Mouse (Mus musculus) stomach, embryonic 16.5 days (tissue): Measurements from ENCODE around the gene Tmem53. TPM values are rescaled to one million over a fixed set of nuclear protein-coding genes. Genes with fewer than 3 reads are reported as not detected.

ENCODE experiments used
- ATAC-seq: fragments of 200-750 bp; cut with Nextera tagmentation; 2 replicates; pipeline ENCODE4 v1.8.0; 2017; ENCODE audit warnings: moderate number of reproducible peaks, moderate TSS enrichment; ENCODE audit not compliant: insufficient read depth, low FRiP score
- H3K27ac ChIP-seq: fragments of 300-500 bp; sonication (generic); 2 replicates; pipeline ENCODE4 v1.5.1; 2014; ENCODE audit warnings: low read length
- H3K27me3 ChIP-seq: fragments of 300-500 bp; sonication (generic); 2 replicates; pipeline ENCODE4 v1.6.1; 2014; ENCODE audit warnings: low read length, control low read depth, mixed read lengths; ENCODE audit not compliant: control insufficient read depth, insufficient read depth
- H3K36me3 ChIP-seq: fragments of 300-500 bp; sonication (generic); 2 replicates; pipeline ENCODE4 v1.6.1; 2014; ENCODE audit warnings: low read length; ENCODE audit not compliant: control insufficient read depth, insufficient read depth
- H3K4me1 ChIP-seq: fragments of 300-500 bp; sonication (generic); 2 replicates; pipeline ENCODE4 v1.6.1; 2014; ENCODE audit warnings: low read length, control low read depth, mixed read lengths; ENCODE audit not compliant: control insufficient read depth, insufficient read depth
- H3K4me2 ChIP-seq: fragments of 300-500 bp; sonication (generic); 2 replicates; pipeline ENCODE4 v1.6.1; 2014; ENCODE audit warnings: low read depth, low read length, mixed read lengths
- H3K4me3 ChIP-seq: fragments of 300-500 bp; sonication (generic); replicated peaks from 2 replicates; pipeline ENCODE4 v1.5.1; 2014; ENCODE audit warnings: mild to moderate bottlenecking, low read length
- H3K9ac ChIP-seq: fragments of 300-500 bp; sonication (generic); 2 replicates; pipeline ENCODE4 v1.6.1; 2014; ENCODE audit warnings: low read length
- H3K9me3 ChIP-seq: fragments of 300-500 bp; sonication (generic); replicated peaks from 2 replicates; pipeline ENCODE4 v1.6.1; 2016; ENCODE audit warnings: low read length, control low read depth; ENCODE audit not compliant: control insufficient read depth
- whole genome bisulfite sequencing: fragments of 180-500 bp; shearing (Covaris S2); extraction: QIAGEN DNeasy Blood & Tissue Kit; methylation state at CpG from one replicate; pipeline ENCODE4 v1.1.7; 2014; 5-methylcytosine and 5-hydroxymethylcytosine counted together
- polyA plus RNA-seq: library from polyadenylated mRNA; unstranded; fragments of >200 nt; fragmentation: Nextera tagmentation; extraction: Ambion mirVana; gene quantifications from 2 replicates; pipeline ENCODE4 v1.2.1, GENCODE M21; 2015

Gene Tmem53
- polyA plus RNA-seq, 1 experiment from 2014 or later = 14.2 TPM

GRCm38 (mm10) chr4:117220741-117221515 is 30.8 kb upstream of the Tmem53 start:
- WGBS = 77% methylated on average over 9 of the region's 9 CpGs
- no peak overlapping the region for H3K27ac ChIP-seq
- H3K9ac ChIP-seq = no peak overlapping the region
- H3K9me3 ChIP-seq = no peaks in the 10 kb centered on the region
- H3K4me3 ChIP-seq = no peak overlapping the region
- no peak for ATAC-seq
- H3K4me2 ChIP-seq = no peak overlapping the region
- H3K27me3 ChIP-seq = no peaks in the 10 kb centered on the region
- no peaks in the 10 kb centered on the region for H3K36me3 ChIP-seq
- peaks cover 4% of the 10 kb centered on the region; the same call in 1 of the 2 replicates for H3K4me1 ChIP-seq

- Histone ChIP-seq H3K4me3 (no peak overlapping the region), H3K9ac (no peak overlapping the region), H3K4me2 (no peak overlapping the region), H3K27me3 (no peaks in the 10 kb centered on the region), H3K4me1 (peaks cover 4% of the 10 kb centered on the region; the same call in 1 of the 2 replicates), H3K9me3 (no peaks in the 10 kb centered on the region), H3K36me3 (no peaks in the 10 kb centered on the region), H3K27ac (no peak overlapping the region)
- ATAC-seq = no peak
- WGBS = 84% methylated on average over 9 of the region's 9 CpGs
These were observed 29.9 kb upstream of the Tmem53 start for GRCm38 (mm10) chr4:117221836-117222235.

- no peak overlapping the region for H3K4me3 ChIP-seq
- no peak for ATAC-seq
- H3K4me2 ChIP-seq = no peak overlapping the region
- H3K36me3 ChIP-seq = no peaks in the 10 kb centered on the region
- H3K27me3 ChIP-seq = no peaks in the 10 kb centered on the region
- H3K27ac ChIP-seq = no peak overlapping the region
- H3K4me1 ChIP-seq = peaks cover 4% of the 10 kb centered on the region; the same call in 1 of the 2 replicates
- no peaks in the 10 kb centered on the region for H3K9me3 ChIP-seq
- no peak overlapping the region for H3K9ac ChIP-seq
- WGBS = 36% methylated on average over 5 of the region's 5 CpGs
These were observed 28.8 kb upstream of the Tmem53 start for GRCm38 (mm10) chr4:117223001-117223400.

- Histone ChIP-seq H3K4me1 (no peaks in the 10 kb centered on the region), H3K9ac (no peak overlapping the region), H3K27ac (no peak overlapping the region), H3K4me3 (no peak overlapping the region), H3K9me3 (no peaks in the 10 kb centered on the region), H3K27me3 (no peaks in the 10 kb centered on the region), H3K36me3 (no peaks in the 10 kb centered on the region), H3K4me2 (no peak overlapping the region)
- 64% methylated on average over 8 of the region's 8 CpGs for WGBS
- ATAC-seq = no peak
These were observed 27.6 kb upstream of the Tmem53 start for GRCm38 (mm10) chr4:117224122-117224521.

- no peaks in the 10 kb centered on the region for H3K27me3 ChIP-seq
- H3K4me3 ChIP-seq = no peak overlapping the region
- no peaks in the 10 kb centered on the region for H3K36me3 ChIP-seq
- no peaks in the 10 kb centered on the region for H3K9me3 ChIP-seq
- no peak overlapping the region for H3K27ac ChIP-seq
- no peak for ATAC-seq
- no peaks in the 10 kb centered on the region for H3K4me1 ChIP-seq
- H3K4me2 ChIP-seq = no peak overlapping the region
- no peak overlapping the region for H3K9ac ChIP-seq
These were observed 26.5 kb upstream of the Tmem53 start for GRCm38 (mm10) chr4:117225250-117225649.

- no peak overlapping the region for H3K4me3 ChIP-seq
- no peaks in the 10 kb centered on the region for H3K27me3 ChIP-seq
- no peak overlapping the region for H3K4me2 ChIP-seq
- H3K27ac ChIP-seq = no peak overlapping the region
- H3K4me1 ChIP-seq = no peaks in the 10 kb centered on the region
- ATAC-seq = no peak
- no peaks in the 10 kb centered on the region for H3K9me3 ChIP-seq
- WGBS = 46% methylated on average over 15 of the region's 15 CpGs
- no peak overlapping the region for H3K9ac ChIP-seq
- H3K36me3 ChIP-seq = no peaks in the 10 kb centered on the region
These were observed 22.2 kb upstream of the Tmem53 start for GRCm38 (mm10) chr4:117229590-117229989.

- no peak overlapping the region for H3K4me2 ChIP-seq
- no peaks in the 10 kb centered on the region for H3K9me3 ChIP-seq
- no peak overlapping the region for H3K9ac ChIP-seq
- no peak overlapping the region for H3K27ac ChIP-seq
- H3K4me3 ChIP-seq = no peak overlapping the region
- no peaks in the 10 kb centered on the region for H3K27me3 ChIP-seq
- WGBS = 55% methylated on average over 10 of the region's 10 CpGs
- no peaks in the 10 kb centered on the region for H3K36me3 ChIP-seq
- no peak for ATAC-seq
- no peaks in the 10 kb centered on the region for H3K4me1 ChIP-seq
These were observed 21.4 kb upstream of the Tmem53 start for GRCm38 (mm10) chr4:117230331-117230730.

- 79% methylated on average over 2 of the region's 2 CpGs for WGBS
- Histone ChIP-seq H3K9ac (no peak overlapping the region), H3K4me3 (no peak overlapping the region), H3K9me3 (no peaks in the 10 kb centered on the region), H3K4me2 (no peak overlapping the region), H3K27me3 (no peaks in the 10 kb centered on the region), H3K36me3 (no peaks in the 10 kb centered on the region), H3K27ac (no peak overlapping the region), H3K4me1 (no peaks in the 10 kb centered on the region)
- ATAC-seq = no peak
These were observed 20.5 kb upstream of the Tmem53 start for GRCm38 (mm10) chr4:117231208-117231607.

GRCm38 (mm10) chr4:117234166-117234741 is 17.5 kb upstream of the Tmem53 start:
- H3K36me3 ChIP-seq = no peaks in the 10 kb centered on the region
- no peak overlapping the region for H3K27ac ChIP-seq
- no peak overlapping the region for H3K4me3 ChIP-seq
- no peak overlapping the region for H3K9ac ChIP-seq
- no peaks in the 10 kb centered on the region for H3K9me3 ChIP-seq
- no peaks in the 10 kb centered on the region for H3K27me3 ChIP-seq
- H3K4me1 ChIP-seq = 0 out of 2 replicates have a peak, but pooled peaks cover under 1% of the 10 kb centered on the region
- no peak overlapping the region for H3K4me2 ChIP-seq
- WGBS = 63% methylated on average over 7 of the region's 7 CpGs
- no peak for ATAC-seq
